Mouse (Mus musculus) intestine, postnatal 0 days (tissue): ENCODE measurements around the gene Rgs8. TPM values are rescaled to one million over a fixed set of nuclear protein-coding genes. Genes with fewer than 3 reads are reported as not detected.

Source experiments
- ATAC-seq: fragments of 200-750 bp; cut with Nextera tagmentation; 2 replicates; pipeline ENCODE4 v1.8.0; 2017; ENCODE audit warnings: mild to moderate bottlenecking, moderate TSS enrichment, moderate library complexity
- H3K27ac ChIP-seq: fragments of 300-500 bp; sonication (generic); 2 replicates; pipeline ENCODE4 v1.5.1; 2014; ENCODE audit warnings: mild to moderate bottlenecking, low read depth, low read length, moderate library complexity
- H3K27me3 ChIP-seq: fragments of 300-500 bp; sonication (generic); replicated peaks from 2 replicates; pipeline ENCODE4 v1.6.1; 2014; ENCODE audit warnings: low read length, mixed read lengths; ENCODE audit not compliant: control insufficient read depth, insufficient read depth
- H3K36me3 ChIP-seq: fragments of 300-500 bp; sonication (generic); 2 replicates; pipeline ENCODE4 v1.6.1; 2014; ENCODE audit warnings: mild to moderate bottlenecking, moderate library complexity; ENCODE audit not compliant: control insufficient read depth, insufficient read depth
- H3K4me1 ChIP-seq: fragments of 300-500 bp; sonication (generic); replicated peaks from 2 replicates; pipeline ENCODE4 v1.6.1; 2014; ENCODE audit warnings: antibody characterized with exemption, low read length, mixed read lengths; ENCODE audit not compliant: control insufficient read depth, insufficient read depth
- H3K4me2 ChIP-seq: fragments of 300-500 bp; sonication (generic); replicated peaks from 2 replicates; pipeline ENCODE4 v1.6.1; 2014; ENCODE audit warnings: low read depth, mild to moderate bottlenecking, moderate library complexity
- H3K4me3 ChIP-seq: fragments of 300-500 bp; sonication (generic); 2 replicates; pipeline ENCODE4 v1.5.1; 2014; ENCODE audit warnings: low read depth, low read length
- H3K9ac ChIP-seq: fragments of 300-500 bp; sonication (generic); 2 replicates; pipeline ENCODE4 v1.6.1; 2014; ENCODE audit warnings: mild to moderate bottlenecking, low read depth, low read length
- H3K9me3 ChIP-seq: fragments of 300-500 bp; sonication (generic); 2 replicates; pipeline ENCODE4 v1.6.1; 2016; ENCODE audit warnings: mixed run types; ENCODE audit not compliant: control insufficient read depth
- CTCF ChIP-seq: sonication (generic); IDR thresholded peaks from 2 replicates; pipeline ENCODE4 v1.5.1; 2016; ENCODE audit warnings: low read depth, mild to moderate bottlenecking, control low read depth, antibody characterized with exemption, moderate library complexity
- WGBS: fragments of 180-500 bp; shearing (Covaris S2); extraction: QIAGEN DNeasy Blood & Tissue Kit; methylation state at CpG from one replicate; pipeline ENCODE4 v1.1.7; 2014; 5-methylcytosine and 5-hydroxymethylcytosine counted together
- polyA plus RNA-seq: library from polyadenylated mRNA; unstranded; fragments of >200 nt; fragmentation: Nextera tagmentation; extraction: Ambion mirVana; gene quantifications from 2 replicates; pipeline ENCODE4 v1.2.1, GENCODE M21; 2015

Gene Rgs8
- polyA plus RNA-seq, 1 experiment from 2014 or later: 0.07 TPM

DNA sequence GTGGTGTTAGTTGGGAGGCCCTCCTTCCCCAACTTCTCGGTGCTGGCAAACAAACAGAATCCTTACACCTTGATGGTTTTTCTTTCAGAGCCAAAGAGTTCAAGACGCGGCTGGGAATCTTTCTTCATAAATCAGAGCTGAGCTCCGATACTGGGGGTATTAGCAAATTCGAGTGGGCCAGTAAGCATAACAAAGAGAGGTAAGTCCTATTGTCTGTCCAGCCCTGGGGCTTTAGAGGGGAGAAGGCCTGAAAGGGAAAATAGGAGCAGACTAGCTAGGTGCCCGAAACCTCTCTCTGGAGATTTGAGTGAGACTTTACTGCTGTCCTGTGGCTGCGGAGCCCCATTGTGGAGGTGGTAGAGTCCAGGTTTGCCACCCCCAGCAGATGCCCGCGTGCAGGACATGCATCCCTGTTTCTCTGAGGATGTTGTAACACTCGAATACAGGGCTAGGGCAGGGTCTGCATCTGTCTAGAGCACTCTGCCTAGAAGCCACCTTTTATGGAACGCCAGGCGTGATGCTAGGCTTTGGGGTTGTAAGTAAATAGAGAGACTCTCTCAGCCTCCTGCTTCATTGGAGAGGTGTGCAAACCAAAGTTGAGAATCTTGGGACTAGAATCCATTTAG is 88.1 kb downstream of the Rgs8 start:
- 42% methylated on average over 12 of the region's 12 CpGs for WGBS
- Histone ChIP-seq H3K27ac (no peak overlapping the region), H3K36me3 (no peaks in the 10 kb centered on the region), H3K4me1 (no peaks in the 10 kb centered on the region), H3K4me3 (peak overlapping the region; percentile 38), H3K27me3 (peaks cover 33% of the 10 kb centered on the region), H3K9ac (no peak overlapping the region; the same call in 1 of the 2 replicates), H3K4me2 (peak overlapping the region; percentile 67), H3K9me3 (no peaks in the 10 kb centered on the region)
- no peak for TF ChIP-seq CTCF
- no peak for ATAC-seq

DNA sequence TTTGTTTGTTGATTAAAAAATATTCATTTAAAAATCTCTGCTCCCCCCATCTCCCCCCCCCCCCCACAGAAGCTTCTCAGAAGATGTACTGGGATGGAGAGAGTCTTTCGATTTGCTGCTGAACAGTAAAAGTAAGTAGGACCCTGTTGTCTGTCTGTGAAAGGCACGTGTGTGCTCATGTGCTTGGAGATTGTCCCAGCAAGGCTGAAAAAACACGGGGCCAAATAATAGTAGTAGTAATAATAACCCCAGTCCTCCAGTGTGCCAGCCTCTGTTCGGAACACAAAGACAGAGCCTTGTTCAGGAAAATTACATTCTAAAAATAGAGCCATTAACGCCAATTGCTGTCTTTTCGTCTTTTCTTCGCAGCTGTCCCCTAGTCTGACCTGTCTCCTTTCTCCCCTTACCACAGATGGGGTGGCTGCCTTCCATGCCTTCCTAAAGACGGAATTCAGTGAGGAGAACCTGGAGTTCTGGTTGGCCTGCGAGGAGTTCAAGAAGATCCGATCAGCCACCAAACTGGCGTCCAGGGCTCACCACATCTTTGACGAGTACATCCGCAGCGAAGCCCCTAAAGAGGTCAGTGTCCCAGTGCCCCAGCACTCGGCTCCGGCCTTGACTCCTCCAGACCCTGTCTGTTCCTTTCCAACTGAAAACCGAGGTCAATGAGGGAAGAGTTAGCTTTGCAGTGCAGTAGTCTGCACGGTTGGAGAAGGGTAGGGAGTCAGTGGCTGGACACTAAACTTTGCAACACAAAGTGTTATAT is 88.9 kb downstream of the Rgs8 start:
- Histone ChIP-seq H3K4me2 (peak overlapping the region; percentile 67), H3K4me3 (no peak overlapping the region), H3K9ac (no peak overlapping the region), H3K27me3 (peaks cover 33% of the 10 kb centered on the region), H3K4me1 (no peaks in the 10 kb centered on the region), H3K9me3 (no peaks in the 10 kb centered on the region), H3K36me3 (no peaks in the 10 kb centered on the region), H3K27ac (no peak overlapping the region)
- 71% methylated on average over 18 of the region's 18 CpGs for WGBS
- ATAC-seq: no peak
- TF ChIP-seq CTCF: no peak

- Histone ChIP-seq H3K27me3 (peaks cover 33% of the 10 kb centered on the region), H3K4me3 (no peak overlapping the region), H3K4me1 (no peaks in the 10 kb centered on the region), H3K4me2 (no peak overlapping the region), H3K9me3 (no peaks in the 10 kb centered on the region), H3K27ac (no peak overlapping the region), H3K36me3 (no peaks in the 10 kb centered on the region), H3K9ac (no peak overlapping the region)
- peak; percentile 92 for TF ChIP-seq CTCF
- no peak for ATAC-seq
- WGBS: 58% methylated on average over 11 of the region's 11 CpGs
These were observed 89.7 kb downstream of the Rgs8 start for GRCm38 (mm10) chr1:153742374-153743155.

DNA sequence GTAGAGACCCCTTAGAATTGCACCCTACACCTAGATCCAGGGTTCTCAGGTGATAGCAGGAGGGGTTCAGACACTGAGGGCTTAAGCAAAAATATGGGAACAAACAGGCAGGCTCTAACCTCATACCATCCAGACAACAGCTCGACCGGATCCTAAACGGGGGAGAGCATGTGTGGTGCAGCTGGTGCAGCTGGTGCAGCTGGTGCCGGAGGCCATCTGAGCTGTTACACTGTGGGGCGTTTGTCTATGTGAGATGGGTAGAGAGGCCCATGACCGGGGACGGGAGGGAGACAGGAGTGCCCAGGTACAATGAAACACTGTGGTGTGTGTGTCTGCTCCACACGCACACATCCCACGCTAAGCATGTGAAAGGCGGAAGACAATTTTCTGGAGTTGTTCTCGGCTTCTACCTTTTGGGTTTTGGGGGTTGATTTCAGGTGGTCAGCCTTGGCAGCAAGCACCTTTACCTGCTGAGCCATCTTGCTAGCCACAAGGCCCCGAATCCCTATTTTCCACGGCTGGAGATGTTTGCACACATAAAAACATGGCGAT is 93.4 kb downstream of the Rgs8 start:
- 0 out of 2 replicates have a peak, but pooled peaks cover 3% of the 10 kb centered on the region for H3K27me3 ChIP-seq
- no peak for ATAC-seq
- 79% methylated on average over 14 of the region's 14 CpGs for WGBS

GRCm38 (mm10) chr1:153746728-153747127 is 93.9 kb downstream of the Rgs8 start:
- ATAC-seq: no peak
- 4% methylated on average over 12 of the region's 12 CpGs for WGBS
- Histone ChIP-seq H3K27ac (no peak overlapping the region), H3K27me3 (0 out of 2 replicates have a peak, but pooled peaks cover 3% of the 10 kb centered on the region), H3K4me2 (no peak overlapping the region), H3K4me1 (no peaks in the 10 kb centered on the region), H3K9me3 (no peaks in the 10 kb centered on the region), H3K9ac (no peak overlapping the region), H3K36me3 (no peaks in the 10 kb centered on the region), H3K4me3 (no peak overlapping the region)
- TF ChIP-seq CTCF: peak; percentile 95

More for the DNA sequence above, 93.4 kb downstream of the Rgs8 start:
- TF ChIP-seq CTCF: no peak
- H3K4me3 ChIP-seq: no peak overlapping the region
- H3K27ac ChIP-seq: no peak overlapping the region
- no peak overlapping the region for H3K4me2 ChIP-seq
- no peak overlapping the region for H3K9ac ChIP-seq
- H3K36me3 ChIP-seq: no peaks in the 10 kb centered on the region
- no peaks in the 10 kb centered on the region for H3K9me3 ChIP-seq
- no peaks in the 10 kb centered on the region for H3K4me1 ChIP-seq
